Mouse (Mus musculus) T-helper 1 cell (primary cell): ENCODE results near the gene Hist2h2bb.

Source experiments
- in situ Hi-C: fragments of 300-600 bp; cut with MboI, MseI; formaldehyde crosslinking; loops from one replicate; pipeline ENCODE4 v1.15.1; 2025; ENCODE audit warnings: high pct_unique_total_duplicates

Gene Hist2h2bb

GRCm38 (mm10) chr3:96300706-96301529, 31.4 kb downstream of the Hist2h2bb start:
- in situ Hi-C loops, result no loop called here

DNA sequence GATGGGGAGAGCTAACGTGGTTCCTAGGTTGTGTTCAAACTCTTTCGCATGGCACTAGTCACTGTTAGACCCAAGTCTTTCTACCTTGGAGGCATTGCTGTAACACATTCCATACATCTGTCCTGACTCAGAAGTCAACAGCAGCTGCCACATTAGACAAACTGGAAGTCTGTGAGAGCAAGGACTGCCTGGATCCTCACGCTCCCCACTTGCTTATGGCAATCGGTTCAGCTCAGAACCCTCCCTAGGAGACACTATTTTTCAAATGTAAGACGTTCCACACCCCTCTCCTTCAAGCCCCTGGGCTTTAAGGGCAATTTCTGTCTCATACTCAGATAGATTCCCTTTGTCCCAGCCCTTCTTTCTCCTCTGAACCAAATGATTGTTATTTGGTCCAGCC, 32.5 kb downstream of the Hist2h2bb start:
- in situ Hi-C loops, result no loop called here

DNA sequence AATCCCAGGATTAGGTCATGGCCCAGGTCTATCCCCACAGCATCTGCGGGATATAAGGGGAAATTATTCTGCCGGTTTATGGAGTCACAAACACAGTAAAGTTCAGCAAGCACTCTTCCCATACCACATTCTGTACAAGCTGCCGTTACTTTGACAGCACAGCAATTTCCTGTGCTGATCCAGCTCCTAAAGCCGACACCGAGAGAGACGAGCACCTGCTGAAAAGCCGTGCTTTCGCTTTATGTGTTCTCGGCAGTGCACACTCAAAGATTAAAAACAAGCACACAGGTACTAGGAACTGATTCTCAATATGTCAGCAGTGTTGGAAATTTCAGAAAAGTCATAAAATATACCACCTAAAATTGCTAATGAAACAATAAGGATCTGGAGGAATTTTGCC, 37.0 kb downstream of the Hist2h2bb start:
- in situ Hi-C loops, result no loop called here

DNA sequence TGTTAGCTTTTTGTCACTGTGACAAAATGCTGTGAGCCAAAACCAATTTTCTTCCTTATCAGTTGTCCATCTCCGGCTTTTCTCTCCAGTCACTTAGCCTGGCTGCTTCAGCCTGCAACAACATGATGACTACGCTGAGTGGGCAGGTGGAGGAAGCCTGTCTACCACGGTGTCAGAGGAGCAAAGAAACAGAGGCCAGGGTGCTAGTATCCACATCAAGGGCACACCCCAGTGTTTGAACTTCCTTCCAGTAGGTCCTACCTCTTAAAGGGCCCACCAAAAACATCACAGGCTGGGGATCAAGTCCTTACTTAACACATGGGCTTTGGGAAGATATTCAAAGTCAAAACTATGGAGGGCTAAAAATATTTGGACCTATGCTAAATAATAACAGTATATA, 39.9 kb downstream of the Hist2h2bb start:
- in situ Hi-C loops, result no loop called here

- in situ Hi-C loops, result no loop called here
These were observed 43.0 kb downstream of the Hist2h2bb start for GRCm38 (mm10) chr3:96312341-96313098.
